Mouse (Mus musculus) CD8-positive naive resting alpha-beta T cell, adult 2 months (primary cell): ENCODE results near the gene Usp24.

Experiments used
- DNase-seq, 2 experiments: peaks; one replicate each; pipeline ENCODE4 v3.0.0; 2022; ENCODE audit warnings: low read depth in 2 of 2, low spot score in 2 of 2

Usp24 gene

GRCm38 (mm10) chr4:106315921-106316350 is at the start of gene Usp24:
Gene Usp24, plus strand, starts transcription at chr4:106316213.
- peak; percentile 59 to 61 for DNase-seq

DNA sequence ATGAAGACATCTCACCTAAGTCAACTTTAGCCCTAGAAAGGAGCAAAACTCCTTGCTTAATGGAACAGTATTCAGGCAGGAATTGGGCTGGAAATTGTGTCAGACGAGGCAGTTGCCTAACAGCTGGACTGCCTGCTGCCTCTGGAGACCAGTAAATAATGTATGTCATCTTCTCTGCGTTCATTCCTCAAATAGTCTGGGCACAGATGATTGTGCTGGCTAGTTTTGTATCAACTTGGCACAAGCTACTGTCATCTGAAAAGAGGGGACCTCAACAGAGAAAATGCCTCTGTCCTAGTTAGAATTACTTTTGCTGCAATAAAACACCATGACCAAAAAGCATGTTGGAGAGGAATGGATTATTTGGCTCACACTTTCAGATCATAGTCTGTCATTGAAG is 39.1 kb upstream of the Usp24 start:
- DNase-seq: no peak

DNA sequence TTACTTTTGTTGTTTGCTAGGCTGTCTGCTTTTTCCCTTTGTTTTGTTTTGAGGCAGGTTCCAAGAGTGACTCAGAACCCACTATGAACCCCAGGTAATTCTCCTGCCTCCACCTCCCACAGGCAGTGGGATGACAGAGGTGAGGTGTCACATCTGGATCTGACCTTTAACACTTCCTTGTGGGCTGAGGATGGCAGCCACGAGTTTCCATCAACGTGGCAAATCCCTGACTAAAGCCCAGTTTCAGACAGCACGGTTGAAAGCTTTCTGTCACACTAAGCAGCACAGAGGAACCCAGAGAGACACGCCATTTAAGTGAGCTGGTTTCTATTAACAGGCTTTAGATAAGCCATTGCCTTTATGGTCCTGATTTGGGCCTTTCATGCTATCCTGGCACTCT is 36.8 kb upstream of the Usp24 start:
- DNase-seq: no peak

- no peak for DNase-seq
These were observed 34.9 kb upstream of the Usp24 start for GRCm38 (mm10) chr4:106281128-106281491.

- no peak for DNase-seq
These were observed 34.4 kb upstream of the Usp24 start for GRCm38 (mm10) chr4:106281492-106282122.

DNA sequence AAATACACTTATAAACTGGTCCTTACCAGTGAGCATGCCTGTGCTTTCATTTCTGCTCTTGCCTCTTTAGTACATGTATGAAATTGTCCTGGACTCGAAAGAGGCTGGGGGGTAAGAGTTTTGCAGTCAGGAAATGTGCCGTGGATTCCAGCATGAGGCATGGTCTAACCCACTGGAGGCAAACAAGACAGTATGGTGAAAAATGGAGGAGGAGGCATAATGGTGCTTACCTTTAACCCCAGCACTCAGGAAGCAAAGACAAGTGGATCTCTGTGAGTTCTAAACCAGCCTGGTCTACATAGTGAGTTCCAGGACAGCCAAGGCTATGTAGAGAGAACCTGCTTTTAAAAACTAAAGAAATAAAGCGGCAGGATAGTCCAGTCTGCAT is 33.9 kb upstream of the Usp24 start:
- no peak for DNase-seq

- no peak for DNase-seq
These were observed 28.9 kb upstream of the Usp24 start for GRCm38 (mm10) chr4:106286958-106287743.

- DNase-seq: no peak
These were observed 25.8 kb upstream of the Usp24 start for GRCm38 (mm10) chr4:106290201-106290600.

DNA sequence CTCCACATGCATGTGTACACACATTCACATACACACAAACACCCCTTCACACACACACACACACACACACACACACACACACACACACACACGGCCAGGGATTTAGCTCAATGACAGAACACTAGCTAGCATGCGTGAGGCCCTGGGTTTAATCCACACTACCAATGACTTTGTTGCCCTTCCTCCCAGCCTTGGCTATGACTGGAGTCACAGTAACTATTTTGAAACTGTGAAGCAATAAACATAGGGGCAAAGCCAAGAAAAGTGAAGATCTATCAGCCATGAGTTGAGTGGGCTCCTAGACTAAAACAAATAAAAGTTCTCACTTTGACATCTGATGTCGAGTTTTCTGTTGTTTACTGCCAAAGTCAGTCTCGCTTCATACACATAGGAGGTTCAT is 23.2 kb upstream of the Usp24 start:
- no peak for DNase-seq

GRCm38 (mm10) chr4:106293378-106294090 is 22.5 kb upstream of the Usp24 start:
- DNase-seq: peak in 1 of 2 experiments; percentile 49

DNA sequence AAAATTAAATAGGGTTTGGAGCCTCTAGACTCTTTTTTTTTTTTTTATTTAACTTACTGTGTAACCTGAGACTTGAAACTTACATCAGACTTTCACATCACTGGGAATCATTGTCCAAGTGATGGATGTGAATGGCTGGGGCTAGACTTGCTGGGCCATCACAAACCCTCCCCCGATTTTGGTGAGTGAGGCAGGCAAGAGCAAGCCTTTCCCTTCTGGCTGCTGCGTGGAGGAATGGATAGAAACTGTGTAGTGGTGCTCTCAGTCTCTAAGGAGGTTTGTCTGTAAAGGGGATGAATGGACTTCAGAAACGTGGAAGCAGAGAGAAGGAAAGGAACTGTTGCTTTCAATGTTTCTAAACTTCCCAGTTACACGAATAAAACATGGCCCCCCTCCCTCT is 20.3 kb upstream of the Usp24 start:
- no peak for DNase-seq

- no peak for DNase-seq
These were observed 19.5 kb upstream of the Usp24 start for GRCm38 (mm10) chr4:106296412-106297086.

GRCm38 (mm10) chr4:106301346-106301745 is 14.7 kb upstream of the Usp24 start:
- no peak for DNase-seq

DNA sequence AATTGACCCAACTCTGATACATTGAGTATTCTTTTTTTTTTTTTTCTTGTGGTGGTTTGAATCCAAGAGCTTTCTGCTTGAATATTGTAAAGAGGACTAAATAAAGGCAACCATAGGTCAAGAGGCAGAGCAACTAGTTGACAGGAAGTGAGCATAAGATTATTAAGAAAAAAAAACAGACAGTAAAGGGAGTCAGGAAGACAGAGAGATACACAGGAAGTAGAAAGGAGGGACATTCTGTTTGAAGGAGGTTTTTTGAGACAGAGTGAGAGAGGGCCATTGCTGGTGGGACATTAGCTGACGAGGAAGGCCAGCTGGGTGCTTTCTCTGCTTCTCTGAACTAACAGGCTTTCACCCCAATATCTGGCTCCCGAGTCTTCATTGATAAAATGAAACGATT is 7.9 kb upstream of the Usp24 start:
- no peak for DNase-seq

DNA sequence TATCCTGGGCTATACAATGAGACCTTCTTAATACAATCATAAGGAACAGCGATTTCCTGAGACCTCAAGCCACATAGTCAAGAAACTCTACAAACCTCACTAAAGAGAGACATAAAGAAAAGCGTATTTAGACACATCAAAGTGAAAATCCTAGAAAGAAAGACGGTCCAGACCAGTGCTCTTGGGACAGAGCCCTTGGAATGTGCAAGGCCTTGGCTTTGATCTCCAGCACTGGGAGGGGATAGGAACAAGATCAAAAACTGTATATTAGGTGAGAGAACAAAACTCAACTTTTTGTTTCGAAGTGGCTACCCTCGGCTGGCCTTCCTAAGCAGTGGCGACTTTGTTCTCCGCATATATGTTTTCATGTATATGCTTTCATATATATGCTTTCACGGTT is 3.4 kb upstream of the Usp24 start:
- no peak for DNase-seq

GRCm38 (mm10) chr4:106313070-106313469 is 2.9 kb upstream of the Usp24 start:
- DNase-seq: no peak

GRCm38 (mm10) chr4:106313874-106314273 is 2.1 kb upstream of the Usp24 start:
- DNase-seq: no peak

GRCm38 (mm10) chr4:106314291-106314690 is 1.7 kb upstream of the Usp24 start:
- no peak for DNase-seq

- DNase-seq: no peak
These were observed 552 bp downstream of the Usp24 start for GRCm38 (mm10) chr4:106316351-106317178.

DNA sequence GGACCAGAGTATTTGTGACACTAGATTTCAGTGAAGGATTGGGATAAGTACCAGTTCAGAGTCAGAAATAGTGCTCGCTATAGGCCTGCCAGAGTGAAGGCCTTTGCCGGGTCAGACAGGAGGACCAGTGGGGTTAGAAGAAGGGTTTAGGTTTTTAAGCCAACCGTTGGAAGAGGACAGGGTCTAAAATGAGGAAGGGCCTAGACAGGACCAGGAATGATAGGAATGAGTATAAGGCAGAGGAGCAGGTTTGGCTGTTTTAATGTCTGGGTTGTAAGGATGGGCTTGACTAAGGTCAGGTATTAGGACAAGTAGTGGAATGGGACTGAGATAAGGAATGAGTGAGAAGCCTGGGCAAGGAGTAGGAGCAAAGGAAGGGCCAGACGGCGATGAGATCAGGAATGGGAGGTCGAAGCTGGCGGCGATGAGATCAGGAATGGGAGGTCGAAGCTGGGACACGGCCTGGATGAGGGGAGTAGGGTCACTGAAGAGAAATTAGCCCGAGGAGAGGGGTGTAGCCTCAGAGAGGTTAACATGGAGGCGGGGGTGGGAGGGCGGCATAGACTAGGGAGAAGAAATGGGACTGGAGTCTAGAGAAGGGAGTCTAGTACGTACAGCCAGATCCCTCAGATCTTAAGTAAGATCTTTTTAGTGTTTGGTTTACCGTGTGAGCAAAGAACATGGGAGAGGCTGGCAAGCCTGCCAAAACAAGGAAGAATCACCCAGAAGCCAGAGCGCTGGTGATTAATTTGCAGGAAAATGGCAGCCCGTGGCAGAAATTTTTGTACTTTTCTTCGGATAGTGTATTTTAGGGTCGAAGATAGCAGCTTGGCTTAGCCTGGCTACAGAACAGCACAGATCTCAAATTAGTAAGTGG is 1.4 kb downstream of the Usp24 start:
- no peak for DNase-seq
